Mouse (Mus musculus): ENCODE data around the gene Hephl1. TPM values are rescaled to one million over a fixed set of nuclear protein-coding genes. Genes with fewer than 3 reads are reported as not detected.

Hephl1 gene
- total RNA-seq, 2 experiments from 2014 or later, result 0.05 to 0.09 TPM

GRCm38 (mm10) chr9:15045740-15046139, 66.2 kb downstream of the Hephl1 start:
- no peak for DNase-seq

GRCm38 (mm10) chr9:15045084-15045669, 66.7 kb downstream of the Hephl1 start, which contains the start of gene Panx1:
Gene Panx1, minus strand, starts transcription at chr9:15045478.
- DNase-seq, result peak; percentile 71

GRCm38 (mm10) chr9:15044391-15045083, 67.4 kb downstream of the Hephl1 start:
- no peak for DNase-seq

GRCm38 (mm10) chr9:15041556-15041955, 70.4 kb downstream of the Hephl1 start:
- no peak for DNase-seq

GRCm38 (mm10) chr9:15039848-15040247, 72.1 kb downstream of the Hephl1 start:
- peak; percentile 35 for DNase-seq

- DNase-seq, result no peak
These were observed 74.2 kb downstream of the Hephl1 start for GRCm38 (mm10) chr9:15037704-15038103.

- DNase-seq, result no peak
These were observed 74.7 kb downstream of the Hephl1 start for GRCm38 (mm10) chr9:15037237-15037636.

- no peak for DNase-seq
These were observed 75.1 kb downstream of the Hephl1 start for GRCm38 (mm10) chr9:15036807-15037206.

- DNase-seq, result no peak
These were observed 75.5 kb downstream of the Hephl1 start for GRCm38 (mm10) chr9:15036405-15036804.

GRCm38 (mm10) chr9:15035979-15036378, 75.9 kb downstream of the Hephl1 start:
- no peak for DNase-seq

GRCm38 (mm10) chr9:15034546-15035273, 77.2 kb downstream of the Hephl1 start:
- DNase-seq, result peak; percentile 17

GRCm38 (mm10) chr9:15033568-15034160, 78.2 kb downstream of the Hephl1 start:
- peak; percentile 35 for DNase-seq

- no peak for DNase-seq
These were observed 79.1 kb downstream of the Hephl1 start for GRCm38 (mm10) chr9:15032797-15033196.

GRCm38 (mm10) chr9:15030771-15031170, 81.1 kb downstream of the Hephl1 start:
- peak; percentile 88 for DNase-seq

GRCm38 (mm10) chr9:15029025-15029727, 82.7 kb downstream of the Hephl1 start:
- peak; percentile 77 for DNase-seq

GRCm38 (mm10) chr9:15027725-15028124, 84.2 kb downstream of the Hephl1 start:
- DNase-seq, result no peak

- no peak for DNase-seq
These were observed 88.9 kb downstream of the Hephl1 start for GRCm38 (mm10) chr9:15023049-15023448.

- no peak for DNase-seq
These were observed 90.8 kb downstream of the Hephl1 start for GRCm38 (mm10) chr9:15021156-15021555.

- DNase-seq, result no peak
These were observed 91.3 kb downstream of the Hephl1 start for GRCm38 (mm10) chr9:15020561-15021080.

- DNase-seq, result no peak
These were observed 93.2 kb downstream of the Hephl1 start for GRCm38 (mm10) chr9:15018756-15019131.

- no peak for DNase-seq
These were observed 93.8 kb downstream of the Hephl1 start for GRCm38 (mm10) chr9:15017791-15018755.

All from heart, postnatal 4 days (tissue).